Mouse (Mus musculus) MEL (cell line): ENCODE data around the gene Layn. TPM values are rescaled to one million over a fixed set of nuclear protein-coding genes. Genes with fewer than 3 reads are reported as not detected.

Source experiments
- DNase-seq: peaks from one replicate; pipeline ENCODE4 v3.0.0; 2011; ENCODE audit warnings: low read depth, low spot score
- H3K27ac ChIP-seq: 2 replicates; pipeline ENCODE4 v1.5.1; 2012; ENCODE audit warnings: low read depth, mild to moderate bottlenecking, control low read depth, low read length, moderate library complexity; ENCODE audit not compliant: control insufficient read depth
- H3K27me3 ChIP-seq, 2 experiments: fragments of 150-350 bp in 1 of 2; sonication (generic) in 1 of 2; 2 replicates each; pipeline ENCODE4 v1.6.1; 2012; ENCODE audit warnings: low read length in 2 of 2, mild to moderate bottlenecking in 2 of 2, improper control_type of control experiment in 1 of 2, moderate library complexity in 1 of 2; ENCODE audit not compliant: insufficient read depth in 2 of 2, control insufficient read depth in 1 of 2
- H3K36me3 ChIP-seq, 2 experiments: 2 replicates each; pipeline ENCODE4 v1.6.1; 2012 to 2014; ENCODE audit warnings: low read length in 2 of 2, improper control_type of control experiment in 1 of 2, inconsistent platforms in 1 of 2, mild to moderate bottlenecking in 1 of 2; ENCODE audit not compliant: insufficient read depth in 2 of 2, control insufficient read depth in 1 of 2
- H3K4me1 ChIP-seq, 2 experiments: fragments of 150-350 bp in 1 of 2; sonication (generic) in 1 of 2; 2 replicates each; pipeline ENCODE4 v1.6.1; 2012; ENCODE audit warnings: low read length in 2 of 2, improper control_type of control experiment in 1 of 2, mild to moderate bottlenecking in 1 of 2; ENCODE audit not compliant: insufficient read depth in 2 of 2, control insufficient read depth in 1 of 2
- H3K4me3 ChIP-seq, 2 experiments: fragments of 150-350 bp in 1 of 2; sonication (generic) in 1 of 2; 2 replicates each; pipeline ENCODE4 v1.5.1; 2012; ENCODE audit warnings: low read depth in 2 of 2, low read length in 2 of 2, mild to moderate bottlenecking in 2 of 2, moderate library complexity in 2 of 2, control low read depth in 1 of 2, improper control_type of control experiment in 1 of 2; ENCODE audit not compliant: control insufficient read depth in 1 of 2, insufficient read depth in 1 of 2
- H3K79me2 ChIP-seq: 2 replicates; pipeline ENCODE4 v1.6.1; 2012; ENCODE audit warnings: mild to moderate bottlenecking, low read length, moderate library complexity; ENCODE audit not compliant: control insufficient read depth, poor library complexity, insufficient read depth
- H3K9ac ChIP-seq: 2 replicates; pipeline ENCODE4 v1.6.1; 2012; ENCODE audit warnings: low read depth, mild to moderate bottlenecking, control low read depth, low read length, moderate library complexity; ENCODE audit not compliant: control insufficient read depth, poor library complexity, severe bottlenecking
- H3K9me3 ChIP-seq: fragments of 150-350 bp; sonication (generic); replicated peaks from 2 replicates; pipeline ENCODE4 v1.6.1; 2012; ENCODE audit warnings: mild to moderate bottlenecking, low read length, improper control_type of control experiment, moderate library complexity; ENCODE audit not compliant: insufficient read depth
- BHLHE40 ChIP-seq: IDR thresholded peaks from 2 replicates; pipeline ENCODE4 v1.6.1; 2012; ENCODE audit warnings: low read depth, mild to moderate bottlenecking, inconsistent platforms, low read length, improper control_type of control experiment, borderline replicate concordance
- CHD1 ChIP-seq: IDR thresholded peaks from 2 replicates; pipeline ENCODE4 v1.6.1; 2012; ENCODE audit warnings: low read depth, mild to moderate bottlenecking, inconsistent platforms, low read length, improper control_type of control experiment
- CTCF ChIP-seq, 3 experiments: IDR thresholded peaks in 2 of 3; conservative IDR thresholded peaks in 1 of 3; 2 replicates each; pipeline ENCODE4 v1.5.1; 2011 to 2012; ENCODE audit warnings: low read length in 3 of 3, low read depth in 2 of 3, mild to moderate bottlenecking in 2 of 3, improper control_type of control experiment in 1 of 3, inconsistent platforms in 1 of 3, mixed read lengths in 1 of 3, moderate library complexity in 1 of 3; ENCODE audit not compliant: control insufficient read depth in 1 of 3, insufficient read depth in 1 of 3, poor library complexity in 1 of 3, severe bottlenecking in 1 of 3
- E2F4 ChIP-seq: IDR thresholded peaks from 2 replicates; pipeline ENCODE4 v1.6.1; 2011; ENCODE audit warnings: low read depth, low read length, improper control_type of control experiment, borderline replicate concordance
- GABPA ChIP-seq: IDR thresholded peaks from 2 replicates; pipeline ENCODE4 v1.6.1; 2012; ENCODE audit warnings: low read depth, mild to moderate bottlenecking, inconsistent platforms, low read length, improper control_type of control experiment, moderate library complexity
- HCFC1 ChIP-seq: IDR thresholded peaks from 2 replicates; pipeline ENCODE4 v1.6.1; 2012; ENCODE audit warnings: low read depth, mild to moderate bottlenecking, inconsistent platforms, low read length, improper control_type of control experiment, moderate library complexity
- JUND ChIP-seq: IDR thresholded peaks from 2 replicates; pipeline ENCODE4 v1.6.1; 2011; ENCODE audit warnings: low read depth, mild to moderate bottlenecking, improper control_type of control experiment, low read length
- MAZ ChIP-seq: IDR thresholded peaks from 2 replicates; pipeline ENCODE4 v1.6.1; 2012; ENCODE audit warnings: low read depth, mild to moderate bottlenecking, inconsistent platforms, low read length, improper control_type of control experiment
- MXI1 ChIP-seq: IDR thresholded peaks from 2 replicates; pipeline ENCODE4 v1.6.1; 2011; ENCODE audit warnings: mild to moderate bottlenecking, low read depth, low read length, improper control_type of control experiment
- MYB ChIP-seq: IDR thresholded peaks from 2 replicates; pipeline ENCODE4 v1.6.1; 2011; ENCODE audit warnings: mild to moderate bottlenecking, low read depth, low read length, improper control_type of control experiment
- MYC ChIP-seq: IDR thresholded peaks from 2 replicates; pipeline ENCODE4 v1.6.1; 2011; ENCODE audit warnings: low read depth, mild to moderate bottlenecking, low read length, improper control_type of control experiment, moderate library complexity
- NELFE ChIP-seq: IDR thresholded peaks from 2 replicates; pipeline ENCODE4 v1.6.1; 2011; ENCODE audit warnings: low read depth, low read length, improper control_type of control experiment
- POLR2A ChIP-seq, 2 experiments: IDR thresholded peaks; 2 replicates each; pipeline ENCODE4 v1.6.1; 2011 to 2012; ENCODE audit warnings: low read length in 2 of 2, mild to moderate bottlenecking in 2 of 2, control low read depth in 1 of 2, improper control_type of control experiment in 1 of 2, low read depth in 1 of 2, moderate library complexity in 1 of 2; ENCODE audit not compliant: control insufficient read depth in 1 of 2, insufficient read depth in 1 of 2, poor library complexity in 1 of 2
- POLR2AphosphoS2 ChIP-seq: IDR thresholded peaks from 2 replicates; pipeline ENCODE4 v1.6.1; 2011; ENCODE audit warnings: low read length, improper control_type of control experiment
- SIN3A ChIP-seq: IDR thresholded peaks from 2 replicates; pipeline ENCODE4 v1.6.1; 2012; ENCODE audit warnings: low read length, improper control_type of control experiment, inconsistent platforms
- SMC3 ChIP-seq: IDR thresholded peaks from 2 replicates; pipeline ENCODE4 v1.6.1; 2011; ENCODE audit warnings: low read depth, low read length, improper control_type of control experiment
- TCF12 ChIP-seq: IDR thresholded peaks from 2 replicates; pipeline ENCODE4 v1.6.1; 2014; ENCODE audit warnings: low read depth, mild to moderate bottlenecking, inconsistent platforms, low read length, improper control_type of control experiment, moderate library complexity
- UBTF ChIP-seq: IDR thresholded peaks from 2 replicates; pipeline ENCODE4 v1.6.1; 2012; ENCODE audit warnings: low read depth, mild to moderate bottlenecking, inconsistent platforms, low read length, improper control_type of control experiment, moderate library complexity, borderline replicate concordance; ENCODE audit not compliant: insufficient read depth
- USF1 ChIP-seq: IDR thresholded peaks from 2 replicates; pipeline ENCODE4 v1.6.1; 2014; ENCODE audit warnings: low read depth, mild to moderate bottlenecking, inconsistent platforms, low read length, improper control_type of control experiment, moderate library complexity
- ZC3H11A ChIP-seq: IDR thresholded peaks from 2 replicates; pipeline ENCODE4 v1.6.1; 2012; ENCODE audit warnings: low read depth, mild to moderate bottlenecking, inconsistent platforms, low read length, improper control_type of control experiment
- ZNF384 ChIP-seq: IDR thresholded peaks from 2 replicates; pipeline ENCODE4 v1.6.1; 2012; ENCODE audit warnings: low read depth, mild to moderate bottlenecking, inconsistent platforms, low read length, improper control_type of control experiment
- polyA plus RNA-seq, 2 experiments: library from polyadenylated mRNA; stranded (reverse) in 1 of 2; unstranded in 1 of 2; fragments of >175 nt in 1 of 2; fragments of >200 nt in 1 of 2; gene quantifications; 2 replicates each; pipeline versions ENCODE4 v1.2.1 to v1.2.4; 2012; ENCODE audit warnings: low replicate concordance in 2 of 2, low read depth in 1 of 2; ENCODE audit not compliant: insufficient read length in 2 of 2, insufficient read depth in 1 of 2, missing spikeins in 1 of 2
- total RNA-seq: library from RNA; depleted of rRNA; stranded (reverse); fragments of 300-350 nt; gene quantifications from 2 replicates; pipeline ENCODE4 v1.2.3, GENCODE M21; 2012

Gene Layn
- total and polyA plus RNA-seq, 3 experiments = not detected

- no peak overlapping the region for H3K4me3 ChIP-seq
- no peaks in the 10 kb centered on the region for H3K9me3 ChIP-seq
- no peaks in the 10 kb centered on the region for H3K27me3 ChIP-seq
- H3K9ac ChIP-seq = no peak overlapping the region
- no peak for DNase-seq
- H3K27ac ChIP-seq = no peak overlapping the region
- peaks cover 0 to 9% of the 10 kb centered on the region in 2 experiments; a peak in 2 of 4 replicates for H3K36me3 ChIP-seq
- H3K4me1 ChIP-seq = peaks cover 9% of the 10 kb centered on the region in 2 experiments
- TF ChIP-seq CHD1 (no peak), HCFC1 (no peak), CTCF (IDR thresholded peaks at IDR 0.05 in 2 of 3, conservative IDR thresholded peaks at IDR 0.05 in 1 of 3; ENCODE audit: control insufficient read depth in 1 of 3, insufficient read depth in 1 of 3, low read depth in 2 of 3, low read length in 3 of 3, poor library complexity in 1 of 3, severe bottlenecking in 1 of 3) (no peak), MXI1 (no peak), MAZ (no peak), SMC3 (no peak), NELFE (no peak), JUND (no peak), ZC3H11A (no peak), MYB (no peak), MYC (no peak)
- H3K79me2 ChIP-seq = no peaks in the 10 kb centered on the region
These were observed 43.9 kb downstream of the Layn start for GRCm38 (mm10) chr9:51032785-51033529.

DNA sequence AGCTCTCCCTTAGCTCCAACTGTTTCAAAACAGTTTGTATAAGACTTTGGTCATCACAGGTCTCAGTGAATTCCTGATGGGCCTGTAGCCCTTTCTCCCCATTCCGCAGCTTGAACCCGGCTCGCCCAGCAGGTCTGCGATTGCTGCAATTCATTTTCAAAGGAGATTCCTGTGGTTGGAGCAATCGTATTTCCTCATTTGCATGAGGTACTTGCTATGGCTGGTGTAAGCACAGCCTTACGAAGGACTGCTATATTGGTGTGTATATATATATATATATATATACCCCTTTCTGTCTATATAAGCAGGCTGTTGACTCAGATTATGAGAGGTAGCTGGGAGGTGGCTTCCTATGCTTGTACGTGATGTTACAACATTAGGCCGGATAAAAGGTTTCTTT is 44.6 kb downstream of the Layn start:
- no peak for DNase-seq
- H3K36me3 ChIP-seq = peaks cover 0 to 9% of the 10 kb centered on the region in 2 experiments; a peak in 2 of 4 replicates
- no peak overlapping the region for H3K4me3 ChIP-seq
- TF ChIP-seq TCF12 (no peak), USF1 (no peak), ZNF384 (no peak), CHD1 (no peak), HCFC1 (no peak), BHLHE40 (no peak), E2F4 (no peak), POLR2AphosphoS2 (no peak), GABPA (no peak), POLR2A (IDR thresholded peaks at IDR 0.05; ENCODE audit: control insufficient read depth in 1 of 2, insufficient read depth in 1 of 2, low read depth in 1 of 2, low read length in 2 of 2, poor library complexity in 1 of 2) (no peak), UBTF (no peak), SIN3A (no peak)
- no peaks in the 10 kb centered on the region for H3K27me3 ChIP-seq
- no peak overlapping the region for H3K27ac ChIP-seq
- no peak overlapping the region for H3K9ac ChIP-seq
- H3K4me1 ChIP-seq = peaks cover 7 to 9% of the 10 kb centered on the region in 2 experiments
- no peaks in the 10 kb centered on the region for H3K9me3 ChIP-seq
- no peaks in the 10 kb centered on the region for H3K79me2 ChIP-seq
